Mouse (Mus musculus) heart, adult 18-20 months (tissue): ENCODE measurements around the gene Syt7. TPM values are rescaled to one million over a fixed set of nuclear protein-coding genes. Genes with fewer than 3 reads are reported as not detected.

Experiments used
- DNase-seq, 2 experiments: peaks; one replicate each; pipeline ENCODE4 v3.0.0; 2021 to 2022; ENCODE audit warnings: mixed read lengths in 1 of 2
- long read RNA-seq, 2 experiments: library from polyadenylated mRNA; stranded (forward); transcript quantifications; one replicate each; pipeline ENCODE4 v2.0.0; 2021
- total RNA-seq, 2 experiments: library from RNA; stranded (reverse); gene quantifications; 2 replicates each; pipeline ENCODE4 v1.2.3; 2021

The Syt7 gene
- 10 to 100 TPM; 35.5 to 37.1 TPM for total RNA-seq
- long read RNA-seq, experiment 1, full-length matches to known transcripts = 2 of 6 reads
- long read RNA-seq, experiment 1, partial matches to known transcripts = 2 of 6 reads
- long read RNA-seq, experiment 1, other reads (novel, unspliced or antisense) = 2 of 6 reads
- long read RNA-seq, experiment 2, full-length matches to known transcripts = 3 of 10 reads
- long read RNA-seq, experiment 2, partial matches to known transcripts = 0 of 10 reads
- long read RNA-seq, experiment 2, other reads (novel, unspliced or antisense) = 7 of 10 reads

DNA sequence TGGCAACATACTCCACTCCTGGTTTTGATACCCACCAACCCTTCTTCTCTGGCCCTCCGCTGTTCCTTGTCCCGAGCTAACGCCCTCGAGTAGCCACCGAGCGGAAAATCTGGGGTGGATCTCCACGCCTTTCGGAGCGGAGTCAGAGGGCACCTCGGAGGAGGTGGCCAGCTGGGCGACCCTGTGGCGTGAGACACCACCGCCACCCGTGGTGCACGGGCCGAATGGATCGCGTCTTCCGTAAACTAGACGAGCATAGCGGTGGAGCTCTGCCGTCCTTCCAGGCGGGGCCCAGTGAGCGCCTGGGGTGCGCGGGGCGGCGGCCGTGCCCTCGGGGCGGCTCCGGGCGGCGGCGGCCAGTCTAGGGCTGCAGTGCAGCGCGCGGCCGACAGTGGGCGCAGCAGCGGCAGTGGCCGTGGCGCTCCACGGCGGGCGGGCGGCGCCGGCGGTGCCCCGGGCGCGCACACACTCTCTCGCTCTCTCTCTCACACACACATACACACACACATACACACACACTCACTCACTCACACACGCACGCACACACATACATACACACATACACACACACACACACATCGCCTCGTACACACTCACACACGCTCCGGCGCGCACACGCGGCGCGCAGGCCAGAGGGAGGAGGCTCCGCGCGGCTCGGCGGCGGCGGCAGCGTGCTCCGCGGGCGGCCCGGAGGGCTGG lies at the start of gene Syt7:
TSS of gene Syt7 (plus strand) at position 476 of the 699 bp plus-strand sequence.
- DNase-seq = peak; percentile 93 to 97

DNA sequence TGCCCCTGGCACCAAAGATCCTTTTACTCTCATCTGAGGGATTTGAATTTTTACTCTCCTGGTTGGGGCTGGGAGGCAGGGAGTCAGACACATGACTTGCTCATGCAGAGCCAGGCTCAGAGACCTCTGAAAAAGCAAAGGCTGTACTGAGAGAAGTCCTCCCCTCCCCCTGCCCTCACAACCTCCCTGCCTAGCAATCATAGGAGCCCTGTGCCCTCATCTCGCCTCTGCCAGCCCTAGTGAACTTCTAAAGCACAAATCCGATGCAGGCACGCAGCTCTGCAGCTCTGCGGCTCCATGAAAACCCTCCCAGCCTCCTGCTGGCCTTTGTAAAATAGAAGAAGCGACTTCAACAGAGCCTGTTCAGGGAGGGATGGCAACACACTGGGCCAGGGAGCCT lies 49.6 kb upstream of the Syt7 start:
- no peak for DNase-seq

DNA sequence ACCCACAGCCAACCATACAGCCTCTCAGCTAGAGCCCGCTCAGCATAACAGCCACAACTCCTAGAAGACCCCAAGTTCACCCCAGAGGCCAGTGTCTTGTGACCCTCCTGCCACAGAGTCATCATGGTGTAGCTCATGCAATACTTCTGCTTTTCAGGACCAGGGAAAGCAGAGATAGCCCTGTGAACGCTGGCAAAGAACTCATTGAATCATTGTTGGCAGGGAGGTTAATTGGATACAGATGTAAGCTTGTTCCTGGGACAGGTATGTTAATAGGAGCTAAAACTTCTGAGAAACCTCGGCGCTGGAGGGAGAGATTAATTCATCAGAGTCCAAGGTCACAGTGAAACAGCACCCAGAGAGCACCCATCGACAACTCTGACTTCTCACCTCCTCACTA lies 48.2 kb upstream of the Syt7 start:
- DNase-seq = no peak

DNA sequence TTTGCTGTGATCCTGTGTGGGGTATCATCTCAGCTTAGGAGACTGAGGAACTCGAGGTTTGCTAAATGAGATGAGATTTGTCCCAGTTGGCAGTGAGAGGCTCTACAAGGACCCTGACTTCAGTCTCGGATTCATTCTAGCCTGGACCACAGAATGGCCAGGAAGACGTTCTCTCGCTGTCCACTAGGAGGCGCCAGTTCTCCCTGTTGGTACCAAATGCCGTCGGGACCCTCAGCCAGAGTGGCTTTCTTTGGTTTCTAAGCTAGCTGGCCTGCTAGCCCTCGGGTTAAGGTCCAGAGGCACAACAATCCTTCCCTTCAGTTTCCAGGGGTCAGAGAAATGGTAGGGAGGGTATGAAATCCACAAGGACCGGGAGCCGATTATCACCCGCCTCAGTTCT lies 47.7 kb upstream of the Syt7 start:
- DNase-seq = peak; percentile 22 to 72

DNA sequence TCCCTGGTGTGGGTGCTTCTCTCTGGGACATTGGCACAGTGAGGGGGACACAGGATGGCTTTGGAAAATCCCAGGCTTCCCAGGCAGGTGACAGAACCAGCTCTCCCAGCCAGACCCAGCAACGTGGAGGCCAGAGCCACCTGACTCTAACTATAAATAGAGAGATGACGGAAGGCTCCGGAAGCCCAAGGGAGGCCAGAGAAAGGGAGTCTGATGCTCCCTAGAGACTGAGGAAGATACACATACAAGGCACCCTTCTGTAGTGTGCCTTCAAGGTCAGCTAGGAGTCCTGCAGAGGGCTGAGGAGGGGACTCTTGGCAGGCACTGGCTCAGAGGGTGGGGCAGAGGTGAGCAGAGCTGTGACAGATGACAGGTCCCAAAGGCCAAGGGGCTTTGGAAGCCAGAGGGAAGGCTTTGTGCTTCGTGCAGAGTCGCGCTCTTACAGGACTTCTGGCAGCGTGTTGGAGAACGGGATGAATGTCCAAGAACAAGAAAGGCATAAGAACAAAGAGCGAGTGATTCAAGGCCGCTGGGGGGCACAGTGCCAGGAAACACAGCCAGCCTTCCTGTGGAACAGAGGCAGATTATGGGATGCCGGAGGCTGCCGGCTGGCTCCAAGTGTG lies 47.0 kb upstream of the Syt7 start:
- DNase-seq = peak; percentile 71 to 78

DNA sequence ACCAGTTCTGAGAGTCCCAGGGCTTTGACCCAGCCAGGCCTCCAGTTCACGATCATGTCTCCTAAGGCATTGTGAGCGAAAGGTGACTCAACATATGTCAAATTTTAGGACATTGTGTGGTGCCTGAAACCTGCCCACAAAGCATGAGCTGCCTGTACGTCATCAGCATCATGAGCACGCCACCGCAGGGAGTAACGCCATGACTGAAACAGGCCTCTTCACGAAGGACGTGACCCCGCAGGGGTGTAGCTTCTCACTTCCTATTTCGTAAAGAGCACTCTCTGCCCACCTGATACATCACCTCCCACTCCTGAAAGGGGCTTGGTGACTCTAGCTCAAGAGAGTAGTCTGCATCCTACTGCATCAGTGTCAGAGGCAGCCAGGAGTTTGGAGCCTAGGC lies 45.0 kb upstream of the Syt7 start:
- DNase-seq = no peak

DNA sequence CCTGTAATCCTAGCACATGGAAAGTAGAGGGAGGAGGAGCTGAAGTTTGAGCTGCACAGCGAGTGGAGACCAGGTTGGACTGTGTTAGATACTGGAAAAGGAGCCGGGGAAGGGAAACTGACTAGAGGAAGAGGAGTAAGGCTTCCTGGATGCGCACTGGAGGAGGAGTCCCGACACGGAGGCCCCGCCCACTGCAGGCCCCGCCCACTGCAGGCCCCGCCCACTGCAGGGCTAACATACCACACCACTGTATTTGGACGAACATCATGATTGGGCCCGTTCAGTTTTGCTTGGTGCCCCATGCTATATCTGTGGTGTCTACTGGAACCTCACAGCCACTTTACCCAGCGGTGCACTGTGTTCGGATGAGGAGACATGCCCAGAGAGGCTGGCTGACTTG lies 43.2 kb upstream of the Syt7 start:
- DNase-seq = no peak

DNA sequence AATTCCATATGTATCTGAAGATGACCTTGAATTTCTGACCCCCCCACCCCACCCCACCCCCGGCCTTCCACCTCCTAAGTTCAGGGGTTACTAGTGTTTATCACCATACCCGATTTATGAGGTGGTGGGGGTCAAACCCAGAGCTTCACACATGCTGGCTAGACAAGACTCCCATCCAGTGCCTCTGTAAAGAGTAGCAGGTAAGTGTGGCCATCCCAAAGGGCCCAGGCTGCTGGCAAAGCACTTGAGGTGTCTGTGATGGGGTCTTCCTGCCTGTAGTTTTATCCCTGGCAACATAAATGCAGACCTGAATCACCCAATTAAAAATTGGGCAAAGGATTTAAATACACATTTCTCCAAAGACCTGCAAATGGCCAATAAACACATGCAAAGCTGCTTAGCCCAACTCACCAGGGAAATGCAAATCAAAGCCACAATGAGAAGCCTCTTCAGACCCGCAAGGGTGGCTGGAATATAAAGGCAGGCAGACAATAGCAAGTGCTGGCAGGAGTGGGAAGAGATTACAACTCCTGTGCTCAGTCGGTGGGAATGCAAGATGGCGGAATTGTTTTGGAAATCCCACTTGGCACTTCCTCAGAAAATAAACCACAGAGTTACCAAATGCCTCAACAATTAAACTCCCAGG lies 41.1 kb upstream of the Syt7 start:
- no peak for DNase-seq

DNA sequence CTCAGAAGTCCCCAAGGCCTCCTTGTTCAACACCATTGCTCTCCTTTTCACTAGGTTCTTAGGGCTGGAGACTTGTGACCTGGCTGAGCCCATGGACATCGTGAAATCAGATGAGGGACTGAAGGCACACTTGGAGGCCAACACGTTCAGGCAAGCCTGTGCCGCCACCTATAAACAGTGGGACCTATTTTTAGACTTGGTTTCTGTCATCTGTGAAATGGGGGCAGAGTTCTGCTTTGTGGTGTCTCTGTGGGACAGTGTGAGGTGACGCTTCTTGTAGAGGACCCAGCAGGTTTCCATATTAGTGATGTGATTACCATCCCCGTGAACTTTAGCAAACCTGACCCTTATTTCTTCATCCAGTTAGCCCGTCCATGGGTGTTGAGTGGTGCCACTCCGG lies 36.7 kb upstream of the Syt7 start:
- no peak for DNase-seq

DNA sequence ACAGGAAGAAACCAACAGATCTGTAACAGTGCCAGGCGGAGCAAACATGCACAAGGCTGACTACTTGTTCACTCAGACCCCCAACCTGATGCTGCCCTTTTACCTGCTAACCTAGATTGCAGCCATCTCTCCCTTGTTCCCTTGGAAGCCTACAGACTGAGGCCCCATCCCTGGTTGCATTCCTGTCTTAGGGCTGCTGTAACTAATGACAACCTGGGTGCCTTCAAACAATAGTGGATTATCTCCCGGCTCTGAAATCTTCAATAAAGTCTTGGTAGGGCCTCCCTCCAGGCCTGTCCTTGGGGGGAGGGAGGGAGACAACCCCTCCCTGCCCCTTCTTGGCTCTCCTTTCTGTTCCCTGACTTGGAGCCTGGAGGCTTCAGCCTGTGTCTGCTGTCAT lies 34.1 kb upstream of the Syt7 start:
- no peak for DNase-seq

DNA sequence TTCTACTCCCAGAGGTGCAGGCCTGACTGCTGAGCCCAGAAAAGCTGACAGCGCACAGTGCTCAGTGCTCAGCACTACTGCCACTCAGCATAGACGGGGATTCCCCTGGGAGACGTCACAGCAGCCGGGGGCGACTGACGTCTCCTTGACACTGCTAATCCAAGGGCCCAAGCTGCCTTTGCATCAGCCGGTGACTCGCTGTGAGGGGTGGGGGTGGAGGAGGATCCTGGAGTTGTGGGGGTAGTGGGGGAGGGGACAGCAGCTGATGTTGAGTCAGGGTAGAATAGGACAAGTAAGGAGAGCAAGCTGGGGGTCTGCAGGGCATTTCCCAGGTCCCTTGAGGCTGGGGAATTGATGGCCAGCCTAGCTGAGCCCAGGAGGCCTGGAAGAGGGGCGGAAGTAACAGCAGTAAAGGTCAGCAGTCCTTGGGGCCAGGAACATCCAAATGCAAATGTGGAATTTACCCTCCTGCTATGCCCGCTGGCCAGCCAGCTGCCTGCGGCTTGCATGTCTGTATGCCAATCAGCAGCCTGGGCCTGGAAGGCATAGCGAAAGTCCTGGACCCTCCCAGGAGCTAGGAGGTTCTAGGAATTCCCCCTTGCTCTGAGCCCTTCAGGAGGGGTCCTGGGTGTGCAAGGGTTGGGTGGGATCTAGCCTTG lies 31.9 kb upstream of the Syt7 start:
- DNase-seq = no peak

DNA sequence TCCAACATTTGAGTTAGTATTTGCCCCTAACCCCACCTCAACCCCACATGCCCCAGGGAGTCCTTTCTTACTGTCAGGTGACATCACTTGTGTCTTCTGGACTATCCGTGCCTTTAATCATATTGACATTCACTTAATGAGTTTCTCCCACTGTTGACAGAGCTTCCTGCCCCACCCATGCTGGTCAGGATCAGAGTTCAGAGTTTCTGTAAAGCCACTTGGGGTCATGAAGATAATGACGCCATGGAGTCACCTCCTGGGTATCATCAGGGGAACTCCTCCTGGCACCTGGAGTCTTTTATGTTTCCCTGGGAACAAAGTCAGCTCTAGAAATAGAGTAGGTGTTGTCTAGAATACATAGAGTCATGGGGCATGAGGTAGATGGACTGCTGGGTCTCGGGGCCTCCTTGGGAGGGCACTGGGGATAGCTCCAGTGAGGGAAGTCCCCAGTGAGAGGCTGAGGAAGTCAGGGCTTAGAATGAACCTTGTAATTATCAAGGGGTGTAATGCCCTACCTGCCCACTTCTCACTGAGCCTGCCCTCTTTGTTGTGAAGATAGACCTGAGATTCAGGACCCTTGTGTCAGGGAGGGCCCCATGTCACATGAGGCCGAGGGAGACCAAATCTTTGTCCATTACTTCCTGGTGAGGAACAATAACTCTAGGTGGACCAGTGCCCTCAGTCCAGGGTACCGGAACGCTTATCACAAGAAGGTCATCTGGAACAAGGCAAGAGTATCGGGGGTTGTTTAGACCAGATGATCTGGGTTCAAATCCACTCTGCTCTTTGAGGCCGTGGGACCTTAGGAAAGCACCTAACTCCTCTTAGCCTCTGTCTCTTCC lies 29.6 kb upstream of the Syt7 start:
- no peak for DNase-seq

DNA sequence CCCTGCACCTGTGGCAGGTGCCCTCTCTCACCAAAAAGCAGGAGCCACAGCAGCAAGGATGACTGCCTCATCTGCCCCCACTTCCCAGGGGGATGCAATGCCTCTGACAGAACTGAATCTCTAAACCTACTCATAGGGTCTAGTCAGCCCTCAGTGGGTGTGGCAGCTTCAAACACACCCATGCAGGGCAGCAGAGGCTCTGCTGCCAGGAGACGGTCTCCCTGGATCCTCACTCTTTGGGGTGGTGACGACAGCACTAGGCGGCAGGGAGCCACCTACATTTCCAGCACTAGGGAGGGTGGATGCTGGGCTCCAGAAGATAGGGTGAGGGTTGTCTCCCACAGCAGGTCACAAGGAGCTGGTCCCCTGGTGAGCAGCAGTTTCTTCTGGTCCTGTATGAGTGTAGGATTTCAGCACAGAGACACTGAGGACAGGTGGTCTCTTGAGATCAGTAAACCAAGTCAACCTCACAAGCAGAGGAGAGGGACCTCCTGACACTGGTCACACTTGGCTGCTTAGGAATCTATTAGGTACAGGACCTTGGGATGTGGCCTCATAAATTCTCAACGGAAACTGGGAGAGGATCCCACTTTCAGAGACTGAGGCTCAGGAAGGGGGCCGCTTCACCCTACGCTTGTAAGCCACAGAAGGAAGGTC lies 26.3 kb upstream of the Syt7 start:
- DNase-seq = no peak

DNA sequence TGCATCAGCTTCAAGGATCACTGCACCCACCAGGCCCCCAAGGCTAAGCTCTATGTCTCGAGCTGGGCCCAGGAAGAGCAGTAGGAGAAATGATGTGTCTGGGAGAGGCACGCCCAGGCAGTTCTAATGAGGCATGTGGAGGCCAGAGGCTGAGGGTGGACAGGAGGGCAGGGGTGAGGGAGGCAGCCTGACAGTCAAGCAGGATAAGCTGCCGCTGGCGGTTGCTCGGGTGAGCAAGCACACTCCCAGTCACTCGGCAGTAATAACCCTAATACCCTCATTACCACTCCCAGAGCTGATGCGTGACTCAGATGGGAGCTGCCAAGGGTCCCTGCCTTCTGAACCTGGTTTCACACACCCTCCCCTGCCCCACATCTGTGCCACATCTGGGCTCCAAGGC lies 25.0 kb upstream of the Syt7 start:
- DNase-seq = no peak

DNA sequence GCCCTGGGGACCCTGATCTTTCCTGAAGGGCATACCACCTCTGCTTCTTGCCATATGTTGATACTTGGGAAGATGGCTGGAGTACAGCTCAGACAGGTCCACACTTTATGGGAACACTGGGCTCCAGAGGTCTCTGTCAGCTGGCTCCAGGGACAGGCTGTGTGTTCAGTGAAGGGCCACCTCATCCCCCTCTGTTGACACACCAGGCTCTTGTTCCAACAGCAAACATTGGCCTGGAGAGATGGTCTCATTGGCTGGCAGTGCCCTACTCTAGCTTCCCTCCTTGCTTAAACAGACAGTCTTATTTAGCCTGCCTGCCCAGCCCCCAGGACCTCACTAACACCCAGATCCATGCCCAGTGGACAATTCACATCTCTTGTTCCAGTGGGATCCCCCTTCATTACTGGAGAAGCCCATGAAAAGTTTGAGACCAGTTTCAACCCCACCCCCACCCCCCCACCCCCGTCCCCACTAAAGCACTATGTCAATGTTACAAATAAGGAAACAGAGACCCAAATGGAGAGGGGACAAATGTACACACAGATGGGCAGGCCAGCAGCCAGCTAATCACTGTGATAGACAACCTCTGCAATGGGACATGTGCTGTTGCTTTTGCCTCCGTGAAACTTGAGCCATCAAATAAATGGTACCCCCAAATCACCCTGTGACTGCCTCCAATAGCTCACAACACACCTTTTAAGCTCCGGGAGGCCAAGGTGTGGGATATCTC lies 22.6 kb upstream of the Syt7 start:
- DNase-seq = no peak

DNA sequence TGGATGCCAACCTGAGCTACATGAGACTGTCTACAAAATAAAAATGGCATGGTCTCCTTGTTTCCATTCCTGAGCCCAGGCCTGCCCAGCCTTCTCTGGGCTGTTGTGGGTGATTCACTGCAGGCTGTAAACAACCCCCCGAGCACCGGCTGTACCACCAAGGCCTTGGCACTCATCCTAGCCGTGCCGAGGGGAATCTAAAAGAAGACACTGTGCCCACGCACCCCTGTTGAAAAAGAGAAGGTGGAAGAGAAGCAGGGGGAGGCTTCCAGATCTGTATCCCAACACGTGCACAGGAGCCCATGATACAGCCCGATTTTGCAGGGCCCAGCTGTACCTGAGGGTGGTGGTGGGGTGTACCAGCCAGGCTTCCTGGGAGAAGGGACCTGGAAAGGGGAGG lies 21.1 kb upstream of the Syt7 start:
- DNase-seq = no peak

DNA sequence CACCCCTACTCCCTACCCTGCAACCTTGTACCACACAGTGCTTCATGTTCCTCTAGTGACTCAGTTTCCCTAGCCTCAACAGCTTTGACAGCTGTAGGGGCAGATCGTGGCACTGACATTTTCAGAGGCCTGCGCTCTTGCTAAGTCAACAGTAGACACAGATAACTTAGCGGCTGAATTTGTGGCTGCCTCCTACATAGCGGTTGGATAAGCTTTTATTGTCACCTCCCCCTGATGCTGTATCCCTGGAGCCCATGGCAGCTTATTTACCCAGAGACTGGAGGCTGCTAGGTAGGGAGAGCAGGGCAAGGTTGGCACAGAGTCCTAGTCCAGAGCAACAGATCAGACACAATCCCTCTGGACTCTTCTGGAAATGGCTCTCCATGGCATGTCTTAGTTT lies 19.0 kb upstream of the Syt7 start:
- DNase-seq = no peak

DNA sequence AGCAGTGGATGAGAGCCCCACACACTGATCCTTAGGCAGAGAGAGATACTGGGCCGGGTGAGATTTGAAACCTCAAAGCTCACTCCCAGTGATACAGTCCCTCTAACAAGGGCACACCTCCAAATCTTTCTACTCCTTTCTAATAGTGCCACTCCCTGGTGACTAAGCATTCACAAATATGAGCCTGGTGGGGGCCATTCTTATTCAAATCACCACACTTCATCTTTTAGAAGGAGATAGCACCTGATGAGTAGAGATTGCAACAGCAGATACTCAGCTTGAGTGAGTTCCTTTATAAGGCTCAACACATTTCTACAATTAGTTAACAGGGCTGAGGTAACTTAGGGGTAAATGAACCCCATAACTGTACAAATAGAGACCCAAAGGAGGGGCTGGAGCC lies 15.7 kb upstream of the Syt7 start:
- no peak for DNase-seq

DNA sequence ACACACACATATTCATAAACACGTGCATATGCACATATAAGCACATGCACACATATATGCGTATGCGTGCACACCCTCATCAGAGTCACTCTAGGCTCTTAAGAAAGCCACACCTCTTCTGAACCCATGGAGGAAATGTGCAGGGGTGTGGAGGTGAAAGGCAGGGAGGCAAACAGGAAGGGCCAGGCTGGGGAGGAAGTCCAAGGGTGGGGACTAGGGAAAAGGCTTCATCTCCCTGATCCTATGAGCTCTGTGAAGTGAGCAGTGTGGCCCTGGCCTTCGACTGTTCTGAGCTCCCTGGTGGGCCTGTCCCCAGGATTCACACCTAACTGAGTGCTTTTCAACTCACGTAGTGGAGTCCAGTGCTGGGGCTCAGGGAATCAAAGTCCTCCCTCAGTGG lies 13.6 kb upstream of the Syt7 start:
- DNase-seq = peak; percentile 39 to 77

DNA sequence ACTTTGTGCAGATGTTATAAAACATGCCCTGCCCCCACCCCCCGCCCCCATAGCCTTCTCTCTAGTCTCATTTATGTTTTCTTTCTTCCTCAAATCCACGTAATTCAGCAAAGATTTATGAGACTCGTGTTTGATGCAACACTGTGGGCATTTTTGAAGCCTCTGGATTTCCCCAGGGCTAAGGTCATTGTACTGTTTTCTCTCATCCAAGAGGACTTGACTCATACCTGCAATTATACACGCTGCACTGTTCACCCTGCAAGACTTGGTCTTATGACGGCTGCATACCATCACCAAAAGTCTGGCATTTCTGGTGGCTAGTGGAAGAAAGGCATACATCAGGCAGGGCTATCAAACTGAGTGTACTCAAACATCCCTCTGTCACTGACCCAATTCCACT lies 8.9 kb upstream of the Syt7 start:
- no peak for DNase-seq
